Mouse (Mus musculus) forebrain, embryonic 10.5 days (tissue): Measurements from ENCODE around the gene 1700013F07Rik. TPM values are rescaled to one million over a fixed set of nuclear protein-coding genes. Genes with fewer than 3 reads are reported as not detected.

ENCODE experiments used
- DNase-seq: peaks from one replicate; pipeline ENCODE4 v3.0.0-alpha.2; 2017; ENCODE audit warnings: low spot score; ENCODE audit errors: extremely low spot score
- H3K27ac ChIP-seq: fragments of 300-500 bp; sonication (generic); 2 replicates; pipeline ENCODE4 v1.5.1; 2016; ENCODE audit warnings: mild to moderate bottlenecking
- H3K27me3 ChIP-seq: fragments of 300-500 bp; sonication (generic); 2 replicates; pipeline ENCODE4 v1.6.1; 2016; ENCODE audit warnings: mild to moderate bottlenecking; ENCODE audit not compliant: poor library complexity, severe bottlenecking
- H3K36me3 ChIP-seq: fragments of 300-500 bp; sonication (generic); replicated peaks from 2 replicates; pipeline ENCODE4 v1.6.1; 2016; ENCODE audit warnings: mild to moderate bottlenecking, moderate library complexity
- H3K4me1 ChIP-seq: fragments of 300-500 bp; sonication (generic); 2 replicates; pipeline ENCODE4 v1.6.1; 2016
- H3K4me3 ChIP-seq: fragments of 300-500 bp; sonication (generic); 2 replicates; pipeline ENCODE4 v1.5.1; 2016; ENCODE audit warnings: mild to moderate bottlenecking, moderate library complexity
- H3K9me3 ChIP-seq: fragments of 300-500 bp; sonication (generic); 2 replicates; pipeline ENCODE4 v1.6.1; 2016; ENCODE audit warnings: mild to moderate bottlenecking, moderate library complexity
- whole genome bisulfite sequencing: fragments of 180-500 bp; shearing (Covaris S2); methylation state at CpG from one replicate; pipeline ENCODE4 v1.1.7; 2016; 5-methylcytosine and 5-hydroxymethylcytosine counted together
- polyA plus RNA-seq: library from polyadenylated mRNA; unstranded; fragments of >200 nt; fragmentation: Nextera tagmentation; extraction: Ambion mirVana; gene quantifications from 2 replicates; pipeline ENCODE4 v1.2.1, GENCODE M21; 2016

Gene 1700013F07Rik
- polyA plus RNA-seq, 1 experiment from 2014 or later: 0.29 TPM

GRCm38 (mm10) chr3:108513465-108513864 lies 20.5 kb upstream of the 1700013F07Rik start:
- DNase-seq: no peak
- whole genome bisulfite sequencing: 70% methylated on average over 3 of the region's 3 CpGs
- no peak overlapping the region for H3K27ac ChIP-seq
- no peaks in the 10 kb centered on the region for H3K9me3 ChIP-seq
- H3K36me3 ChIP-seq: no peaks in the 10 kb centered on the region
- no peak overlapping the region for H3K4me3 ChIP-seq
- no peaks in the 10 kb centered on the region for H3K27me3 ChIP-seq
- peaks cover 25% of the 10 kb centered on the region for H3K4me1 ChIP-seq

GRCm38 (mm10) chr3:108518276-108518675 lies 15.7 kb upstream of the 1700013F07Rik start:
- Histone ChIP-seq H3K4me3 (no peak overlapping the region), H3K4me1 (no peaks in the 10 kb centered on the region), H3K27ac (no peak overlapping the region), H3K9me3 (no peaks in the 10 kb centered on the region), H3K27me3 (no peaks in the 10 kb centered on the region), H3K36me3 (no peaks in the 10 kb centered on the region)
- DNase-seq: no peak
- WGBS: 70% methylated on average over 4 of the region's 4 CpGs

DNA sequence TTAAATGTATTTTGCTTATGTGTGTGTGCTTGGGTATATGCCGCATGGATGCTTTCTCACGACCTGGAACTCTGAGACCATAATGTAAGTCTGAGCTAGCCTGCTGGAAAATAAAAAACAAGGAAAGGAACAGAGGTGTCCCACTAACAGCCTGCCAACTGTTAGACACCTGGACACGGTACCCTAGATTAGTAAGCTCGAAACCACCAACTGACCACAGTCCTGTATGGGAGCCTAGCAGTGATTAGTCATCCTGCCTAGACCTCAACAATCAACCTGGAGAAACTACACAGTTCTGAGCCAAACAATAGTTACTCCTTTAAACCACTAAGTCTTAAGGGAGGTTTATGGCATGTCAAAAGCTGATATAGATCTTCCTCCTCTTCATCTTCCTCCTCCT lies 10.5 kb upstream of the 1700013F07Rik start:
- Histone ChIP-seq H3K27me3 (no peaks in the 10 kb centered on the region), H3K9me3 (peaks cover 1% of the 10 kb centered on the region; the same call in 1 of the 2 replicates), H3K36me3 (no peaks in the 10 kb centered on the region), H3K4me1 (no peaks in the 10 kb centered on the region), H3K27ac (no peak overlapping the region), H3K4me3 (no peak overlapping the region)
- DNase-seq: no peak
- 90% methylated on average over 4 of the region's 4 CpGs for WGBS

GRCm38 (mm10) chr3:108528489-108528888 lies 5.5 kb upstream of the 1700013F07Rik start:
- H3K27me3 ChIP-seq: 0 out of 2 replicates have a peak, but pooled peaks cover 5% of the 10 kb centered on the region
- no peak overlapping the region for H3K27ac ChIP-seq
- no peak for DNase-seq
- no peaks in the 10 kb centered on the region for H3K4me1 ChIP-seq
- 93% methylated on average over 8 of the region's 8 CpGs for WGBS
- H3K9me3 ChIP-seq: peaks cover 3% of the 10 kb centered on the region; the same call in 1 of the 2 replicates
- H3K4me3 ChIP-seq: no peak overlapping the region
- H3K36me3 ChIP-seq: no peaks in the 10 kb centered on the region

GRCm38 (mm10) chr3:108533114-108533885 lies 650 bp upstream of the 1700013F07Rik start:
- Histone ChIP-seq H3K36me3 (no peaks in the 10 kb centered on the region), H3K27ac (no peak overlapping the region), H3K4me3 (no peak overlapping the region), H3K9me3 (peaks cover 3% of the 10 kb centered on the region; the same call in 1 of the 2 replicates), H3K27me3 (peaks cover 34% of the 10 kb centered on the region), H3K4me1 (peaks cover 18% of the 10 kb centered on the region)
- DNase-seq: no peak
- 85% methylated on average over 9 of the region's 9 CpGs for WGBS

DNA sequence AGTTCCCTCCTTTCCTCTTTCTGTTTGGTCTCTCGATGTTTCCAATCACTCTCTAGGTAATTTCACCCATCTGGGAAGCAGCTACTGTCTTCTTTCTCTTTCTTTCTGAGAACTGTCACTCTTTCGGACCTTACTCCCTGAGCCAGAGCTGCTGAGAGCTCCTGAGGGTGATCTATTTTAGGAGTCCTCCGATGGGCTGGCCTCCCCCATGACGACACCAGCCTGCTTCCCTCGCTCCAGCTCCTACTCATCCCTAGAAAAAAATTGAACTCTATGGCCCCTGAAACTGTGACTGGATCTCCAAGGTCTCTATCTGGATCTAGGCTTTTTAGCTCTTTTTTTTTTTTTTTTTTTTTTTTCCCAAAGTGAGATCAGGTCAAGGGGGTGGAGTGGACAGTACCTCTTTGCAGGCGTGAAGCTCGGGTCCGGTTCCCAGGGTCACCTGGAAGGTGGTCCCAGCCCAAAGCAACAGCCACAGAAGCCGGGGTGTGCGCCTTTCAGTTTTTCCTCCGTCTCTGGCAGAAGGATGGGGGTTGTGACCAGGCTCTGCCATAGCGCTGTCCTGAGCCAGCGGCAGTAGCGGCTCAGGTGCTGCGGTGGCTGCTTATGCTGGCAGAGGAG lies 2.1 kb downstream of the 1700013F07Rik start:
- peak; percentile 12 for DNase-seq
- WGBS: 6% methylated on average over 15 of the region's 15 CpGs
- Histone ChIP-seq H3K36me3 (no peaks in the 10 kb centered on the region), H3K9me3 (no peaks in the 10 kb centered on the region), H3K27me3 (peaks cover 34% of the 10 kb centered on the region), H3K27ac (no peak overlapping the region), H3K4me1 (peaks cover 18% of the 10 kb centered on the region), H3K4me3 (peak overlapping the region; percentile 65)

- no peaks in the 10 kb centered on the region for H3K36me3 ChIP-seq
- peak within 1 kb of the TSS; percentile 60; the same call in 1 of the 2 replicates for H3K27ac ChIP-seq
- H3K9me3 ChIP-seq: no peaks in the 10 kb centered on the region
- peaks cover 34% of the 10 kb centered on the region for H3K27me3 ChIP-seq
- 1% methylated on average over 34 of the region's 35 CpGs for WGBS
- peaks cover 18% of the 10 kb centered on the region for H3K4me1 ChIP-seq
- DNase-seq: peak; percentile 43
- peak within 1 kb of the TSS; percentile 65 for H3K4me3 ChIP-seq
Measured at GRCm38 (mm10) chr3:108536517-108537260, 2.7 kb downstream of the 1700013F07Rik start, which contains the start of gene 5330417C22Rik. 5330417C22Rik (minus strand) TSS chr3:108536536.

DNA sequence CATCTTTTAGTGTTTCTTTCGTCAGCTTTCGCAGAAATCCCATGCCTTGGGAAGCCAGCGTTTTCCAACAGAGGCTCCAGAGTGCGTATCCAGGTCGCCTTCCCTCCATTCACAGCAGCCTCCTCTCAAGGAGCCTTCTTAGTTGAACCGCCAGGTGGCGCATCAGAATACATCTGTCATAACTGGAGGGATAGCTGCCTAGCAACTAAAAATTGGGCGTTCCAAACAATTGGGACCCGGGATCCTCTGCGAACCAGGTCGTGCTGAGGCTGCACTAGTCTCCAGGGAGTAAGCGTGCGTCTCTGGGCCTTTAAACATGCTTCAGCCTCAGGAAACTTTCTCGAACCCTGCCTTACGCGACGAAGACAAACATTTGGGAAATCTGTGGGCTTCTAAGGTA lies 3.4 kb downstream of the 1700013F07Rik start:
- H3K27me3 ChIP-seq: peaks cover 34% of the 10 kb centered on the region
- peaks cover 18% of the 10 kb centered on the region for H3K4me1 ChIP-seq
- no peaks in the 10 kb centered on the region for H3K9me3 ChIP-seq
- 7% methylated on average over 17 of the region's 17 CpGs for WGBS
- H3K27ac ChIP-seq: peak overlapping the region; percentile 60
- H3K4me3 ChIP-seq: peak overlapping the region; percentile 42
- no peaks in the 10 kb centered on the region for H3K36me3 ChIP-seq
- peak; percentile 86 for DNase-seq

GRCm38 (mm10) chr3:108542299-108542698 lies 8.3 kb downstream of the 1700013F07Rik start:
- Histone ChIP-seq H3K36me3 (no peaks in the 10 kb centered on the region), H3K27ac (no peak overlapping the region), H3K4me3 (no peak overlapping the region), H3K27me3 (no peaks in the 10 kb centered on the region), H3K4me1 (peaks cover 5% of the 10 kb centered on the region), H3K9me3 (peaks cover 3% of the 10 kb centered on the region; the same call in 1 of the 2 replicates)
- 85% methylated on average over 11 of the region's 11 CpGs for WGBS
- no peak for DNase-seq

- H3K4me1 ChIP-seq: peaks cover 9% of the 10 kb centered on the region
- peak overlapping the region; percentile 97 for H3K27ac ChIP-seq
- H3K9me3 ChIP-seq: no peaks in the 10 kb centered on the region
- H3K4me3 ChIP-seq: peak overlapping the region; percentile 88
- no peaks in the 10 kb centered on the region for H3K27me3 ChIP-seq
- DNase-seq: no peak
- WGBS: under 1% methylated on average over 41 of the region's 42 CpGs
- H3K36me3 ChIP-seq: peaks cover 25% of the 10 kb centered on the region
Measured at GRCm38 (mm10) chr3:108554111-108554561, 20.2 kb downstream of the 1700013F07Rik start.

GRCm38 (mm10) chr3:108554587-108555312 lies 20.8 kb downstream of the 1700013F07Rik start:
- peaks cover 9% of the 10 kb centered on the region for H3K4me1 ChIP-seq
- 20% methylated on average over 20 of the region's 22 CpGs for WGBS
- H3K36me3 ChIP-seq: peaks cover 31% of the 10 kb centered on the region
- peak overlapping the region; percentile 97 for H3K27ac ChIP-seq
- no peaks in the 10 kb centered on the region for H3K27me3 ChIP-seq
- H3K9me3 ChIP-seq: no peaks in the 10 kb centered on the region
- DNase-seq: peak; percentile 90
- peak overlapping the region; percentile 88 for H3K4me3 ChIP-seq

GRCm38 (mm10) chr3:108557888-108558287 lies 23.9 kb downstream of the 1700013F07Rik start:
- Histone ChIP-seq H3K27me3 (no peaks in the 10 kb centered on the region), H3K9me3 (no peaks in the 10 kb centered on the region), H3K4me1 (peaks cover 26% of the 10 kb centered on the region), H3K27ac (no peak overlapping the region), H3K36me3 (peaks cover 37% of the 10 kb centered on the region), H3K4me3 (no peak overlapping the region)
- no peak for DNase-seq
- 88% methylated on average over 4 of the region's 4 CpGs for WGBS
